Mouse (Mus musculus) monocyte, adult 2 months (primary cell): Measurements from ENCODE around the gene Iffo2.

Source experiments
- DNase-seq, 2 experiments: peaks; one replicate each; pipeline ENCODE4 v3.0.0; 2022; ENCODE audit warnings: low spot score in 2 of 2, low read depth in 1 of 2

Iffo2 gene

GRCm38 (mm10) chr4:139581427-139582051 lies 51.2 kb downstream of the Iffo2 start:
- no peak for DNase-seq

DNA sequence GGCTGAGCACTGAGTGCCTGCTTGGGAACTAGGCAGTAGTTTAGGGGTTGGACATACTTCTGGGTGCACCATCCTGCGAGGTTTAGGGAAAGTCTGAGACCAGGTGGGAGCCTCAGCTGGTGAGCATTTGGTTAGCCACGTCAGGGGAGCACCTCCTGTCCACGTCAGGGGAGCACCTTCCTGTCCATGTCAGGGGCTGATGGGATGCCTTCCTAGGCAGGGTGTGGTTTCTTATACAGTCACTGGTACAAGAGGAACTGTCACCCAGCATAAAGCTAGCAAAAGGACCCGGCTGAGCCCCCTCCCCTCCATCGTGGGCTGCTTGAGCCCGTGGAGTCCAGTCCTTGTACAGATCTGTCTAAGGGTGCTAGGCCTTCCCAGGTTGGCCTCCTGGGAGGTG lies 52.0 kb downstream of the Iffo2 start:
- DNase-seq: no peak

- DNase-seq: no peak
Observed at GRCm38 (mm10) chr4:139582903-139583302, 52.6 kb downstream of the Iffo2 start.

- no peak for DNase-seq
Observed at GRCm38 (mm10) chr4:139583629-139584245, 53.4 kb downstream of the Iffo2 start.

GRCm38 (mm10) chr4:139584704-139585103 lies 54.4 kb downstream of the Iffo2 start:
- no peak for DNase-seq

- DNase-seq: no peak
Observed at GRCm38 (mm10) chr4:139585713-139586112, 55.4 kb downstream of the Iffo2 start.

- DNase-seq: no peak
Observed at GRCm38 (mm10) chr4:139587370-139587769, 57.0 kb downstream of the Iffo2 start.

DNA sequence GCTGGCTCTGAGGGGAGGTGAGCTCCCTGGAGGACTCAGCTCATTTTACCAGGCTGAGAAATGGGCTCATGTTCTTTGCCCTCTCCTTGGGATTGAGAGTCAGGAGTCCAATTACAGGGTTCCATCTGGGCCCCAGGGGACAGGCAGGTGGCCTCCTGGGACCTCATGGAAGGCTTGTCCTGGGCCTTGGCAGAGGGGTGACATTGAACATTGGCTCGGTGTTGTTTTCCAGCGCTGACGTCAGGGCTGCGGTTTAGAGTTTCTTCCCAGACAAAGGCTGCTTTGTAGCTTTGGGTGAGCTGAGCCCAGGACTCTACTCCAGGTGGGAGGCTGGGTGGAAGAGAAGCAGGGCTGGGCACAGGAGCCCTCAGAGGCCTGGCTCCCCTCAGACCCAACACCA lies 57.4 kb downstream of the Iffo2 start:
- no peak for DNase-seq

GRCm38 (mm10) chr4:139589351-139590027 lies 59.1 kb downstream of the Iffo2 start:
- DNase-seq: no peak

DNA sequence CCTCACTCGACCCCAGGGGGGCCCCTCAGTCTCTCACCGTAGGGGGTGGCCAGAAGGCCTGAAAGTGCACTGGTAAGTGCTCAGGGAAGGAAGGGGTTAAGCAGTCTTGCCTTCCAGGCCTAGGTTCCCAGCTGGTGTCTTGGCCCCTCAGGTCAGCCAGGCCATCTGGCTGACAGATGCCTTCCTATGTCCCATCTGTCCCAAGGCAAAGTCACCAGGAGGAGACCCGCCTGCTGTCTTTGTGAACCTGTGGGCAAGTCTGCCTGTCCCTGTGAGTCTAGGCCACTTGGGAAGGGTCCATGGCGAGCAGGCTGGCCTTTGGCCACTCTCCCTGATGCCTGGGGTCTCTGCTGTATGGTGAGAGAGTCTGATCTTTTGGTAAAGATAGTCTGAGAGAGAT lies 60.1 kb downstream of the Iffo2 start:
- DNase-seq: no peak

- DNase-seq: no peak
Observed at GRCm38 (mm10) chr4:139592895-139593294, 62.5 kb downstream of the Iffo2 start.

DNA sequence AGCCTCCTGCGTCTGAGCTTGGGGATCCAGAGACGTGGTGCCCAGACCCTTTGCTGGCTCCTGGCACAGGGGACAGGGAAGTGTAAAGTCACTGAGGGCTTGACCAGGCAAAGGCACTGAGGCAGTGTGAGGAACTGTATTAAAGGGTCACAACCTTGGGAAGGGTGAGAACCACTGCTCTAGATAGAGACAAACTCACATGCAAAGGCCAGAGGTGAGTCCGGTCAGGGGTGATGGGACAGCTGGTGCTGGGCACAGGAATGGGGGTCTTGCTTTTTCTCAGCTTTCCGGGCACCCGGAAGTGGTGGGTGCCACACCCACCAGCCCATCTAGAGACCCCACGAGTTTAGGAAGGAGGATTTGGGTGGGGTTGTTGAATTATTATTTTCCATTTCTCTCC lies 63.0 kb downstream of the Iffo2 start:
- DNase-seq: no peak

- DNase-seq: no peak
Observed at GRCm38 (mm10) chr4:139594062-139594461, 63.7 kb downstream of the Iffo2 start.

GRCm38 (mm10) chr4:139596715-139597114 lies 66.4 kb downstream of the Iffo2 start:
- DNase-seq: no peak

DNA sequence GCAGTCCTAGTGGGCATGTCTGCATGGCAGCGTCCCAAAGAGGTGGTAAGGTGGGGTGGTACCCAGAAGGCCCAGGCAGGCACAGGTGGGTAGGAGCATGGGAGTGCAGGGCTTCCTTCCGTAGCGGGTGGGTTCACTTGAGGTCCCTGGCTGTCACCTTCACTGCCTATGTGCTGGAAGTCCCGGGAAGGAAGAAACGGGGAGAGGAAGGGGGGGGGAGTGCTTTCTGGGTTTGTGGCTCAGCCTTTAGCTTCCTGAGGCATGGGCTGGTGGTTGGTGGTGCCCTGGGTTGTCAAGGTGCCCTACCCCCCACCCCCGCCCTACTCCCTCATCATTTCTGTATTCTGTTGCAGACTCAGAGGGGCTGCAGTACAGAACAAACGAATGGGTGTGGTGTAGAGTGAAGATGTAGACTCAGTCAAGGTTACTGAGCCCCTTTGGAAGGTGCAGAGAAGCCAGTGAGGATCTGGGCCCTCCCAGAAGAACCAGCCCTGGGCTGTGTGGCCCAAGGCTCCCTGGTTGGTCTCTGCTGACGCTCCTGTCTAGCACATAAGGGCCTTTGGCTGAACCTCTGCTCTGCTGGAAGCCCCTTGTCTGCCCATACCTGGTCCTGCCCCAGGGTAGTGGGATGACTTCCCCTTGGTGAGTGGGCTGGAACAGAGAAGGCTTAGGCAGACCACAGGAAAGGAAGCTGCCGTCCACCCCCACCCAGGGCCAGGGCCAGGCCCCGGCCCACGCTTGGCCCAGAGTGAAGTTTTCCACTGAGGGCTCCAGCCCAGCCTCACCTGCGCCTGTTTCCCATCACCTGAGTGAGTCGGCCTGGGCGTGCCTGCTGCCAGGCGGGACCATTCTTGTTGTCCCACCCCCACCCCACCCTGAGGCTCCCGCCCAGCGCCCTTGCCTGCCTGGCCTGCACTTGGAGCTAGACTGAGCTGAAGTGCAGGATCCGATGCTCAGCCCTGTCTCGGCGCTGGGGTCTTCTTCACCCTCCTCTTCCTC lies 67.2 kb downstream of the Iffo2 start:
- no peak for DNase-seq

DNA sequence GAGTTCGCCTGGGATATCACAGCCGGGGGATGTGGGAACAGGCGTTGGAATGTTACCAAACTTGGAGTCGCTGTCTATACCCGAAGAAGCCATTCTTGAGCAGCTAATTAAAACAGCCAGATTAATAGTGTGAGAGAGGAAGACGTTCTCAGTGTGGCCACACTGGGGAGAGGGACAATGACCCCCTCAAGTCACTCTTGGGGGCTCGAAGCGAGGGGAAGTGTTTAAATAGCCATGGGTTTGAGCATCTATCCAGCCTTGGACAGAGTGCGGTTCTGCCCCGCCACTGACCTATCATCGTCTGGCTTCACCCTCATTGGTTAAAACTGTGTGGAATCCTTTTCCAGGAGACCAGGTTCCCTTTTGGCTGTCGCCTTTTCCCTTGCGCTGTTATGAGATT lies 68.0 kb downstream of the Iffo2 start:
- DNase-seq: no peak

DNA sequence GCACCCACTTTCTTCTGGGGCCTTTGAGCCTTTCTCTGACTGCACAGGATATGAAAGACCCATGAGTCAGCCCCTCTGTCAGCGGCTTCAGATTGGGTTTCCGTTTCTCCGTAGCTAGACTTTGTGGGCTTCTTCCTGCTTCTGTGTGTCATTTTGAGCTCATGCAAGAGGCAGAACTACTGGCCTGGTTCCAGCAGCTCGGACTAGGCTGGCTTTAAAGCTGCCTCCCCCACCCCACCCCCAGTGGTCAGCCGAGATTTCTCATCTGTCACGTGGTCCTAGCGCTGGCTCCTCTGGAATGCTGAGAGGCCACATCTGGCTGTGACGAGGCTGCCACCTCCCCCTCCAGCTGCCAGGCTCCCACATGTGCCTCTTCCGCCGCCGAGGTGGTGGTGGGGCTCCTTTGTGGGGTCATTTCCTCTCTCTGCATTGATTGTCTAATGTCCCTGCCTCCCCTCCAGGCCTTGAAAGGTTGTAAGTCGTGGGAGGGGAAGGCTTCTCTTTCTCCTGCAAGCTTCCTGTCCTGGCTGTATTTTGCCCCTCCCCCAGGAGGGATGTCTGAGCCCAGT lies 68.7 kb downstream of the Iffo2 start:
- DNase-seq: peak; percentile 17 to 41

- no peak for DNase-seq
Observed at GRCm38 (mm10) chr4:139601519-139602356, 71.4 kb downstream of the Iffo2 start.

DNA sequence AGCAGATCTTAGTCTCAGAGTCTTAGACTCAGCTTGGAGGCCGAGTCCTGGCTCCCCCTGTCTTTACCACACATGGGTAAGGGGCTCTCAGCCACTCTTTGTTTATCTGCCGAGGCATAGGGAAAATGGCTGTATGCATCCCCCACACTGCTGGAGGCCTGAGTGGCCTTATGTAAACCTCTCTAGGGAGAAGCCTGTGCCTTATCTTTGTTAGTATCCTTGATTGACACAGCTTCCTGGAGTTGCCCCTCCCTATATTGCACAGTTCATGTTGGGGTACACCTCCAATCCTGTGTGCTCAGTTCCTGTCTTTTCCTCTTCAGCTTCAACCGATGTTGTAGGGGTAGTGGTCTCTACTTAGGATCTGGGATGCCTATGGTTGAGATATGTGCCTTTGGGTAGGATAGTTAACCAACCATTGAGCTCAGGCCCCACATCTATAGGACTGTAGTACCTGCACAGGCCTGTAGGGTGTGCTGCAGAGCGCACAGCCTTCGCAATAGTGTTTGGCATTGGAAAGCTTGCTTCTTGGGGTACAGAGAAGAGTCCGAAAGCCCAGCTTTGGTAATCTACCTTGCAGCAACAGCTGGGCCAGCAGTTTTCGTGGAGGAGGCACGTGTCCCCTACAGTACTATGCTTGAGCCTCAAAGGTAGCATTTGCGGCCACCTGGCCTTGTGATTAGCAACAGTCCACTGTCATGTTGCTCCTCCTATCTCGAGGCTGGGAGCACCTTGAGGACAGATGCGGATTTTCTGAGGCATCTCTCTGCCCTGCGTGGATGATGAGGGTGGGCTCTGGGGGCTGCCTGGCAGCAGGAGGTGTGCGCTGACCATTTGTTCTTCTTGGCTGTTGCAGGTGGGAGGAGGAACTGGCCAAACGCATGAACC lies 72.3 kb downstream of the Iffo2 start, which contains the start of gene Gm21969:
Gene Gm21969 (plus strand): TSS at position 830 of the 888 bp plus-strand sequence.
- DNase-seq: peak in 1 of 2 experiments; percentile 53
